Mouse (Mus musculus): Measurements from ENCODE around the gene Sorcs3. TPM values are rescaled to one million over a fixed set of nuclear protein-coding genes. Genes with fewer than 3 reads are reported as not detected.
A peak's percentile ranks its signal among the peaks of the same experiment; 100 is the strongest.

Gene Sorcs3
- total RNA-seq (2021): not detected
- 0.09 TPM in 1 of 2 replicates, not detected in the other for polyA plus RNA-seq (2012; rRNA removed)
- long read RNA-seq: 0 reads

DNA sequence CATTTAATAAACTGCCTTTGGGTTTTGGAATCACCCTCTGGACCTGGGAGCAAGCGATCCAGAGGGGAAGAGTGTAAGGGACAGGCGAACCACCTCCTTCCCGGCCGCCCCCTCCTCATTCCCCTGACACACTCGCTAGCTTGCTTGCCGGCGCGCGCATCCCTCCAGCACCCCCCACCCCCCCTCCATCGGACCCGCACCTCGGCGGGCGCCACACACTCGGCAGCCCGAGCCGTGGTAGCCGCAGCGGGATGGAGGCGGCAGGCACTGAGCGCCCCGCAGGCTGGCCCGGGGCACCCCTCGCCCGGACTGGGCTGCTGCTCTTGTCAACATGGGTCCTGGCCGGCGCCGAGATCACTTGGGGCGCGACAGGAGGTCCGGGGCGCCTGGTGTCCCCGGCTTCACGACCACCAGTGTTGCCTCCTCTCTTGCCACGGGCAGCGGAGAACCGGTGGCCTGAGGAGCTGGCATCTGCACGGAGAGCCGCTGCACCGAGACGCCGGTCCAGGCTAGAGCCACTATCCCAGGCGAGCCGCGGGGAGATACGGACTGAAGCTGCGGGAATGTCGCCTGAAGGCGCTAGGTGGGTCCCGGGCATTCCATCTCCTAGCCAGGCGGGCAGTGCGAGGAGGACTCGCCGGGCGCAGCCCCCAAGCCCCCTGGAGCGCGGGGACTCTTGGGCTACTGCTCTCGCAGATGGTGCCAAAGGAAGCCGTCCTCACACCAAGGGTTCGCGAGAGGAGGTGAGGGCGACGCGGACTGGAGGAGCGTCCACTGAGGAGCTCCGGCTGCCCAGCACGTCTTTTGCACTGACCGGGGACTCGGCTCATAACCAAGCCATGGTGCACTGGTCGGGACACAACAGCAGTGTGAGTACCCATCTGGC, at the start of gene Sorcs3:
Sorcs3 (plus strand) TSS at position 97 of the 886 bp plus-strand sequence.
- H3K79me2 ChIP-seq (replicated peaks; ENCODE audit: control insufficient read depth, insufficient read depth, low read length): no peaks in the 10 kb centered on the region
- H3K4me3 ChIP-seq: no peak within 1 kb of the TSS
- under 1% methylated on average over 70 of the region's 70 CpGs for WGBS
- no peak within 1 kb of the TSS for H3K9ac ChIP-seq (ENCODE audit: low read depth, low read length)
- intact Hi-C loops (cut with DNase I): no loop called here
- H3K27me3 ChIP-seq (ENCODE audit: control insufficient read depth, insufficient read depth, low read length): peaks cover 21% of the 10 kb centered on the region
- no peaks in the 10 kb centered on the region for H3K36me3 ChIP-seq (ENCODE audit: control insufficient read depth, insufficient read depth, low read length)
- H3K4me1 ChIP-seq (ENCODE audit: control insufficient read depth, insufficient read depth, low read length): no peaks in the 10 kb centered on the region
- no peak for DNase-seq
- no peak within 1 kb of the TSS for H3K27ac ChIP-seq
- no peak for TF ChIP-seq EP300 (IDR thresholded peaks at IDR 0.05; ENCODE audit: insufficient read depth, low read depth, low read length)
- no peak for TF ChIP-seq POLR2A (IDR thresholded peaks at IDR 0.05; ENCODE audit: insufficient read depth, low read depth, low read length)
- no peak for TF ChIP-seq CTCF (IDR thresholded peaks at IDR 0.05)

GRCm38 (mm10) chr19:48165341-48165740, 40.5 kb upstream of the Sorcs3 start:
- Histone ChIP-seq H3K4me1 (ENCODE audit: control insufficient read depth, insufficient read depth, low read length) (no peaks in the 10 kb centered on the region), H3K9ac (ENCODE audit: low read depth, low read length) (no peak overlapping the region), H3K27me3 (ENCODE audit: control insufficient read depth, insufficient read depth, low read length) (no peaks in the 10 kb centered on the region), H3K4me3 (no peak overlapping the region), H3K79me2 (replicated peaks; ENCODE audit: control insufficient read depth, insufficient read depth, low read length) (no peaks in the 10 kb centered on the region), H3K36me3 (ENCODE audit: control insufficient read depth, insufficient read depth, low read length) (no peaks in the 10 kb centered on the region), H3K27ac (no peak overlapping the region)
- intact Hi-C loops (cut with DNase I): no loop called here
- TF ChIP-seq EP300 (IDR thresholded peaks at IDR 0.05; ENCODE audit: insufficient read depth, low read depth, low read length): no peak
- no peak for TF ChIP-seq POLR2A (IDR thresholded peaks at IDR 0.05; ENCODE audit: insufficient read depth, low read depth, low read length)
- TF ChIP-seq CTCF (IDR thresholded peaks at IDR 0.05): no peak
- no peak for DNase-seq
- WGBS: 78% methylated on average over 3 of the region's 3 CpGs

GRCm38 (mm10) chr19:48167110-48167509, 38.7 kb upstream of the Sorcs3 start:
- no peaks in the 10 kb centered on the region for H3K4me1 ChIP-seq (ENCODE audit: control insufficient read depth, insufficient read depth, low read length)
- no peaks in the 10 kb centered on the region for H3K36me3 ChIP-seq (ENCODE audit: control insufficient read depth, insufficient read depth, low read length)
- TF ChIP-seq EP300 (IDR thresholded peaks at IDR 0.05; ENCODE audit: insufficient read depth, low read depth, low read length) (no peak), CTCF (IDR thresholded peaks at IDR 0.05) (no peak), POLR2A (IDR thresholded peaks at IDR 0.05; ENCODE audit: insufficient read depth, low read depth, low read length) (no peak)
- intact Hi-C loops (cut with DNase I): no loop called here
- DNase-seq: no peak
- H3K4me3 ChIP-seq: no peak overlapping the region
- 44% methylated on average over 1 of the region's 1 CpGs for WGBS
- H3K27me3 ChIP-seq (ENCODE audit: control insufficient read depth, insufficient read depth, low read length): no peaks in the 10 kb centered on the region
- H3K27ac ChIP-seq: no peak overlapping the region
- H3K9ac ChIP-seq (ENCODE audit: low read depth, low read length): no peak overlapping the region
- no peaks in the 10 kb centered on the region for H3K79me2 ChIP-seq (replicated peaks; ENCODE audit: control insufficient read depth, insufficient read depth, low read length)

GRCm38 (mm10) chr19:48168284-48168683, 37.5 kb upstream of the Sorcs3 start:
- Histone ChIP-seq H3K27ac (no peak overlapping the region), H3K4me3 (no peak overlapping the region), H3K4me1 (ENCODE audit: control insufficient read depth, insufficient read depth, low read length) (no peaks in the 10 kb centered on the region), H3K36me3 (ENCODE audit: control insufficient read depth, insufficient read depth, low read length) (no peaks in the 10 kb centered on the region), H3K79me2 (replicated peaks; ENCODE audit: control insufficient read depth, insufficient read depth, low read length) (no peaks in the 10 kb centered on the region), H3K9ac (ENCODE audit: low read depth, low read length) (no peak overlapping the region), H3K27me3 (ENCODE audit: control insufficient read depth, insufficient read depth, low read length) (no peaks in the 10 kb centered on the region)
- no peak for TF ChIP-seq CTCF (IDR thresholded peaks at IDR 0.05)
- TF ChIP-seq EP300 (IDR thresholded peaks at IDR 0.05; ENCODE audit: insufficient read depth, low read depth, low read length): no peak
- no peak for TF ChIP-seq POLR2A (IDR thresholded peaks at IDR 0.05; ENCODE audit: insufficient read depth, low read depth, low read length)
- WGBS: 47% methylated on average over 5 of the region's 5 CpGs
- no peak for DNase-seq
- intact Hi-C loops (cut with DNase I): no loop called here

- Histone ChIP-seq H3K27ac (no peak overlapping the region), H3K4me3 (no peak overlapping the region), H3K4me1 (ENCODE audit: control insufficient read depth, insufficient read depth, low read length) (no peaks in the 10 kb centered on the region), H3K36me3 (ENCODE audit: control insufficient read depth, insufficient read depth, low read length) (no peaks in the 10 kb centered on the region), H3K79me2 (replicated peaks; ENCODE audit: control insufficient read depth, insufficient read depth, low read length) (no peaks in the 10 kb centered on the region), H3K27me3 (ENCODE audit: control insufficient read depth, insufficient read depth, low read length) (no peaks in the 10 kb centered on the region), H3K9ac (ENCODE audit: low read depth, low read length) (no peak overlapping the region)
- DNase-seq: no peak
- 73% methylated on average over 4 of the region's 4 CpGs for WGBS
- TF ChIP-seq EP300 (IDR thresholded peaks at IDR 0.05; ENCODE audit: insufficient read depth, low read depth, low read length) (no peak), CTCF (IDR thresholded peaks at IDR 0.05) (0 out of 2 replicates have a peak, but pooled peaks have one; percentile 15)
- intact Hi-C loops (cut with DNase I): no loop called here
Observed at GRCm38 (mm10) chr19:48174717-48175116, 31.1 kb upstream of the Sorcs3 start.

GRCm38 (mm10) chr19:48203928-48204470, 1.8 kb upstream of the Sorcs3 start:
- no peak overlapping the region for H3K27ac ChIP-seq
- H3K9ac ChIP-seq (ENCODE audit: low read depth, low read length): no peak overlapping the region
- no peaks in the 10 kb centered on the region for H3K36me3 ChIP-seq (ENCODE audit: control insufficient read depth, insufficient read depth, low read length)
- intact Hi-C loops (cut with DNase I): loop anchor here (5.0 kb wide), 1 partner anchor 188 kb away; no protein-coding TSS in a partner anchor
- peak in 1 of 2 experiments; percentile 23 for DNase-seq
- no peaks in the 10 kb centered on the region for H3K4me1 ChIP-seq (ENCODE audit: control insufficient read depth, insufficient read depth, low read length)
- peaks cover 21% of the 10 kb centered on the region for H3K27me3 ChIP-seq (ENCODE audit: control insufficient read depth, insufficient read depth, low read length)
- no peaks in the 10 kb centered on the region for H3K79me2 ChIP-seq (replicated peaks; ENCODE audit: control insufficient read depth, insufficient read depth, low read length)
- 6% methylated on average over 22 of the region's 22 CpGs for WGBS
- TF ChIP-seq EP300 (IDR thresholded peaks at IDR 0.05; ENCODE audit: insufficient read depth, low read depth, low read length): no peak
- peak; percentile 72 for TF ChIP-seq CTCF (IDR thresholded peaks at IDR 0.05)
- no peak overlapping the region for H3K4me3 ChIP-seq

All from heart, adult 2 months (tissue).